Mouse (Mus musculus) forebrain, embryonic 10.5 days (tissue): ENCODE data around the gene Zfp961. TPM values are rescaled to one million over a fixed set of nuclear protein-coding genes. Genes with fewer than 3 reads are reported as not detected.
"Not testable (repeated sequence)": the region's sequence is repeated elsewhere in the genome, so short reads cannot be mapped to it uniquely, and the experiment has no call there.

ENCODE experiments used
- DNase-seq: peaks from one replicate; pipeline ENCODE4 v3.0.0-alpha.2; 2017; ENCODE audit warnings: low spot score; ENCODE audit errors: extremely low spot score
- H3K27ac ChIP-seq: fragments of 300-500 bp; sonication (generic); 2 replicates; pipeline ENCODE4 v1.5.1; 2016; ENCODE audit warnings: mild to moderate bottlenecking
- H3K27me3 ChIP-seq: fragments of 300-500 bp; sonication (generic); 2 replicates; pipeline ENCODE4 v1.6.1; 2016; ENCODE audit warnings: mild to moderate bottlenecking; ENCODE audit not compliant: poor library complexity, severe bottlenecking
- H3K36me3 ChIP-seq: fragments of 300-500 bp; sonication (generic); replicated peaks from 2 replicates; pipeline ENCODE4 v1.6.1; 2016; ENCODE audit warnings: mild to moderate bottlenecking, moderate library complexity
- H3K4me1 ChIP-seq: fragments of 300-500 bp; sonication (generic); 2 replicates; pipeline ENCODE4 v1.6.1; 2016
- H3K4me3 ChIP-seq: fragments of 300-500 bp; sonication (generic); 2 replicates; pipeline ENCODE4 v1.5.1; 2016; ENCODE audit warnings: mild to moderate bottlenecking, moderate library complexity
- H3K9me3 ChIP-seq: fragments of 300-500 bp; sonication (generic); 2 replicates; pipeline ENCODE4 v1.6.1; 2016; ENCODE audit warnings: mild to moderate bottlenecking, moderate library complexity
- WGBS: fragments of 180-500 bp; shearing (Covaris S2); methylation state at CpG from one replicate; pipeline ENCODE4 v1.1.7; 2016; 5-methylcytosine and 5-hydroxymethylcytosine counted together
- polyA plus RNA-seq: library from polyadenylated mRNA; unstranded; fragments of >200 nt; fragmentation: Nextera tagmentation; extraction: Ambion mirVana; gene quantifications from 2 replicates; pipeline ENCODE4 v1.2.1, GENCODE M21; 2016

Gene Zfp961
- polyA plus RNA-seq, 1 experiment from 2014 or later = 27.8 TPM

GRCm38 (mm10) chr8:71940293-71941208, 10.3 kb upstream of the Zfp961 start:
- Histone ChIP-seq H3K27me3 (no peaks in the 10 kb centered on the region), H3K27ac (no peak overlapping the region), H3K36me3 (no peaks in the 10 kb centered on the region; the same call in 1 of the 2 replicates), H3K9me3 (no peaks in the 10 kb centered on the region), H3K4me1 (no peaks in the 10 kb centered on the region), H3K4me3 (no peak overlapping the region)
- 86% methylated on average over 2 of the region's 2 CpGs for WGBS
- DNase-seq = no peak

DNA sequence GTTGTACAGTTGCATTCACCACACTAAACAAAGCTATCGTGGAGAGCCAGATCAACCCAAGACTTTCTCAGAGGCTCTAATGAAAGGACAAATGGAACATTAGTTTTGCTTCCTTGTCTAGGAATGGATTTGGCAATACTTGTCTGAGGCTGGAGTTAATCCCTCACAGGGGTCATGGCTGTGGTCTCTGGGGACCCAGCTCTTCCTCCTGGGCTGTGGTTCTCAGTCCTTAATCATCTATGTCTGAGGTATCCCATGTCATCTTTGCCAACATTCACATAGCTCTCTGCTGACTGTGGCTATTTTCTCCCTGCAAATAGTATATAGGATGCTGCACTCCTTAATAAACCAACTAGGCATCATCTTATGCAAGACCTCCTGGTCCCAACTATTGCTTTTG, 9.1 kb upstream of the Zfp961 start:
- Histone ChIP-seq H3K4me3 (no peak overlapping the region), H3K36me3 (no peaks in the 10 kb centered on the region), H3K4me1 (no peaks in the 10 kb centered on the region), H3K9me3 (no peaks in the 10 kb centered on the region), H3K27me3 (no peaks in the 10 kb centered on the region), H3K27ac (no peak overlapping the region)
- DNase-seq = no peak
- WGBS = 75% methylated on average over 1 of the region's 1 CpGs

DNA sequence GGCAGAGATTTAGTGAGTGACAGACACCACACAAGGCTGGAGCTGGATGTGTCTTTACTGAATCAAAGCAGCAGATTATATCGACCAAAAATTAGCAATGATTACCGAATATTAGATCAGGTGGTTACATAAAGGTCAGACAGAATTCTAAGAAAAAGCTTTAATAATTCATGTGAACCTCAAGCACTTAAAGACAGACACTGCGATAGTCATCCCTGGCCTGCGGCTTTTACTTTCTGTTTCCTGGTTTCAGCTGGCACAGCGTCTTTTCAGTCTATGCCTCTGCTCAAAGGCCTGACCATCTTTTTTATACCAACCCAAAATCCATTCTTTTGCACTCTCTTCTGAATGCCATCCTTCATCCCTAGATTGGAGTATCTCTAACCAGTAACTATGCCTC, 2.2 kb upstream of the Zfp961 start:
- no peak overlapping the region for H3K4me3 ChIP-seq
- H3K36me3 ChIP-seq = peaks cover 14% of the 10 kb centered on the region
- DNase-seq = no peak
- H3K27me3 ChIP-seq = no peaks in the 10 kb centered on the region
- no peak overlapping the region for H3K27ac ChIP-seq
- peaks cover 5% of the 10 kb centered on the region; the same call in 1 of the 2 replicates for H3K9me3 ChIP-seq
- peaks cover 18% of the 10 kb centered on the region for H3K4me1 ChIP-seq
- 89% methylated on average over 5 of the region's 5 CpGs for WGBS

DNA sequence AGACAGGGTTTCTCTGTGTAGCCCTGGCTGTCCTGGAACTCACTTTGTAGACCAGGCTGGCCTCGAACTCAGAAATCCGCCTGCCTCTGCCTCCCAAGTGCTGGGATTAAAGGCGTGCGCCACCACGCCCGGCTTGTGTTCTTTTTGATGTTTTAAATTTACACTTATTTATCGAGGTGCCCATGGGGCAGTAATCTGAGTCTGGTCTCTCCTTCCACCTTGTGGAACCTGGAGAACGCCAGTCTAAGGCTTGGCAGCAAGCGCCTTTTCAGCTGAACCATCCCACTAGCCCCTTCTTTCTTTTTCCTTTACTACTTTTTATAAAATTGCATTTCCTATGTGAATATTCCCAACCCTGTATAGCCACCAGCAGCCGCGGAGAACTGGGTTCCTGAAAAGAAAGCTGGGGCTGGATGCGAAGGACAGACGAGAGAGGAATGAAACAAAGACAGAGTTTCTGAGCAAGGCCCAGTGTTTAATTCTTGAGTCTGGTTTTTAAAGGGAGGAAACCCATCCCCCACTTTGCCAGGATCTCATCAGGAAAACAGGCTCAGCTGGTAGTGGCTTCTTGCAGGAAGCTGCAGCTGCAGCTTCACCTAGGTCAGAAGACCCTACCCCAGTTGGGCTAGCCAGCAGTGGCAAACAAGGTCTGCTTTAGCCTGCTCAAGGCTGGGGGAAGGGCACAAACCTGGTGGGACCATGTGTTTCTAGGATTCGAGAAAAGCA, 761 bp downstream of the Zfp961 start:
- H3K4me3 ChIP-seq = peak overlapping the region; percentile 80
- peaks cover 18% of the 10 kb centered on the region for H3K4me1 ChIP-seq
- WGBS = 50% methylated on average over 14 of the region's 14 CpGs
- peak; percentile 17 for DNase-seq
- no peaks in the 10 kb centered on the region for H3K27me3 ChIP-seq
- peaks cover 39% of the 10 kb centered on the region for H3K36me3 ChIP-seq
- peak overlapping the region; percentile 93 for H3K27ac ChIP-seq
- peaks cover 33% of the 10 kb centered on the region for H3K9me3 ChIP-seq

DNA sequence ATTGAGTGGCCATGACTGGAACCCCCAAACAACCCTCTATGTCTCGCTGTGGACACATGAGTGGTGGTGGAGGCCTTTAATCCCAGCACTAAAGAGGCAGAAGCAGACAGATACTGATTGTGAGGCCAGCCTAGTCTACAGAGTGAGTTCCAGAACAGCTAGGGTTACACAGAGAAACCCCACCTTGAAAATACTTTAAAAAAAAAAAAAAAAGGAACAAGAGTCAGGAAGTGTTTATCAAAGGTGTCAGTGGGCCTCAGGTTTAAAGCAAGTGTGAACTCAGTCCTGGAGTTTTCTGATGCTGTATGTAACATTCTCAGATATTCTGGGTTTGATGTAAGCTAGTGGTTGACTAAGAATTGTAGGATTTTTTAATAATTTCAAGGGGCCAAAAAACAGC, 1.7 kb downstream of the Zfp961 start:
- Histone ChIP-seq H3K9me3 (peaks cover 36% of the 10 kb centered on the region), H3K36me3 (peaks cover 39% of the 10 kb centered on the region), H3K4me3 (peak overlapping the region; percentile 80; the same call in 1 of the 2 replicates), H3K27ac (no peak overlapping the region), H3K4me1 (peaks cover 18% of the 10 kb centered on the region), H3K27me3 (no peaks in the 10 kb centered on the region)
- DNase-seq = no peak
- 97% methylated on average over 1 of the region's 1 CpGs for WGBS

DNA sequence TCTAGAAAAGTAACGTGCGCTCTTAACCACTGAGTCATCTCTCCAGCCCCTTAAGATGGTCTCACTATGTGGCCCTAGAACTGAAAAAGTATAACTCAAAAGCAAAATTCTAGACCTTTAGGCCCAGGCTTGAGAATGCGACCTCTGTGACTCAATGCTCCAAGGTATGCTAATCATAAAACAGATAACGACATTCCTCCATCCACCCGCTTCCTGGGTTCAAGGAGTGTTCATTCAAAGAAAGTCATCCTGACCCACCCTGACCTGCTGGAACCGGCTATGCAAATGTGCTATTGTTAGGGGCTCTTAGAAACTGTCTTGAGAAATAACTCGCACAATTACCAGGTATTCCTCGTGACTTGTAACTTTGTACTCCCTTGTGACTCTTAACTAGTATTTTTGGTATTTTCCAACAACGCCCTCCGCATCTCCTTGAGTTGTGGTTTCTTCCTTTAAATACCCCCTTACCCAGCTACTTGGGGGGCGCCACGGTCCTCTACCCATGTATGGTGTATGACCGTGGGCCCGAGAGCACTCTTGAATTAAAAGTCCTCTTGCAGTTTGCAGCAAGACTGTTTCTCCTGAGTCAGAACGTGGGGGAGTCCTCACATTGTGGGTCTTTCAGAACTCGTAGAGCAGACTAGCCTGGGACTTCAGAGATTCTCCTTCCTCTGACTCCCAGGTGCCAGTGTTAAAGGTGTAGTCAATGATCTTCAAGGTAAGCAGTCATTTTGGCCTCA, 2.3 kb downstream of the Zfp961 start:
- DNase-seq, H3K27me3 ChIP-seq, H3K27ac ChIP-seq, H3K4me3 ChIP-seq: not testable (repeated sequence)
- H3K9me3 ChIP-seq = peaks cover 39% of the 10 kb centered on the region
- peaks cover 18% of the 10 kb centered on the region for H3K4me1 ChIP-seq
- 96% methylated on average over 16 of the region's 16 CpGs for WGBS
- peaks cover 43% of the 10 kb centered on the region for H3K36me3 ChIP-seq

- no peak for DNase-seq
- Histone ChIP-seq H3K4me3 (no peak overlapping the region), H3K36me3 (peaks cover 51% of the 10 kb centered on the region), H3K27me3 (no peaks in the 10 kb centered on the region), H3K9me3 (peaks cover 45% of the 10 kb centered on the region), H3K27ac (no peak overlapping the region), H3K4me1 (peaks cover 18% of the 10 kb centered on the region)
- 95% methylated on average over 9 of the region's 9 CpGs for WGBS
These were observed 3.8 kb downstream of the Zfp961 start for GRCm38 (mm10) chr8:71954666-71955065.

GRCm38 (mm10) chr8:71960483-71960882, 9.6 kb downstream of the Zfp961 start:
- Histone ChIP-seq H3K36me3 (peaks cover 74% of the 10 kb centered on the region), H3K27ac (no peak overlapping the region), H3K4me3 (no peak overlapping the region), H3K4me1 (no peaks in the 10 kb centered on the region), H3K27me3 (no peaks in the 10 kb centered on the region), H3K9me3 (peaks cover 32% of the 10 kb centered on the region)
- no peak for DNase-seq

- no peak for DNase-seq
- no peak overlapping the region for H3K4me3 ChIP-seq
- H3K27me3 ChIP-seq = no peaks in the 10 kb centered on the region
- H3K27ac ChIP-seq = no peak overlapping the region
- peaks cover 34% of the 10 kb centered on the region for H3K9me3 ChIP-seq
- WGBS = 95% methylated on average over 5 of the region's 5 CpGs
- no peaks in the 10 kb centered on the region for H3K4me1 ChIP-seq
- peaks cover 80% of the 10 kb centered on the region for H3K36me3 ChIP-seq
These were observed 11.0 kb downstream of the Zfp961 start for GRCm38 (mm10) chr8:71961796-71962195.

- peaks cover 93% of the 10 kb centered on the region for H3K36me3 ChIP-seq
- WGBS = 95% methylated on average over 3 of the region's 3 CpGs
- H3K9me3 ChIP-seq = peaks cover 31% of the 10 kb centered on the region
- H3K27me3 ChIP-seq = no peaks in the 10 kb centered on the region
- DNase-seq = no peak
- no peaks in the 10 kb centered on the region for H3K4me1 ChIP-seq
- H3K4me3 ChIP-seq = no peak overlapping the region
- no peak overlapping the region for H3K27ac ChIP-seq
These were observed 13.2 kb downstream of the Zfp961 start for GRCm38 (mm10) chr8:71964051-71964450.

- 91% methylated on average over 2 of the region's 2 CpGs for WGBS
- H3K4me1 ChIP-seq = no peaks in the 10 kb centered on the region
- H3K27ac ChIP-seq = no peak overlapping the region
- H3K36me3 ChIP-seq = peaks cover 96% of the 10 kb centered on the region
- no peaks in the 10 kb centered on the region for H3K27me3 ChIP-seq
- no peak for DNase-seq
- H3K9me3 ChIP-seq = peaks cover 31% of the 10 kb centered on the region
- no peak overlapping the region for H3K4me3 ChIP-seq
These were observed 14.3 kb downstream of the Zfp961 start for GRCm38 (mm10) chr8:71965166-71965565.

DNA sequence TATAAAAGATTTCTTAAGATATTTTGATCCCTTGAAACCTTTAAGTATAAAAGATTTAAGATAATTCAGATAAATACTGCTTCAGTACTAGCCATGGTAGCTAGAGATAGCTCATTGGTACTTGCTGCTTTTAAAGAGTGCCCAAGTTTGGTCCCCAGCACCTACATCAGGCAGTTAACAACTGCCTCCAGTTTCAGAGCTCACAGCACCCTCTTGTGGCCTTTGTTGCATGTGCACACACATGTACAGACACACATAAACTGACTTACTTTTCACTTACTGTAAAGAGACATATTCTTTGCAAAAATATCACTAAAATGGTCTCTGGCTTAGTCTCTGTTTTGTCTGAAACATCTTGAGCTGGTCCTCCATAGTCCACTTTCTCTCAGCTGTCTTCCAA, 15.6 kb downstream of the Zfp961 start:
- peaks cover 31% of the 10 kb centered on the region for H3K9me3 ChIP-seq
- DNase-seq = no peak
- H3K27me3 ChIP-seq = no peaks in the 10 kb centered on the region
- H3K4me3 ChIP-seq = no peak overlapping the region
- no peak overlapping the region for H3K27ac ChIP-seq
- peaks cover 96% of the 10 kb centered on the region for H3K36me3 ChIP-seq
- no peaks in the 10 kb centered on the region for H3K4me1 ChIP-seq
